Mouse (Mus musculus): ENCODE measurements at regions not wholly inside any gene's neighbourhood (a gene's known extent, or its start where the extent isn't known, plus 50 kb on each side); places are given as distances from the start of the nearest gene placed in this dataset.

DNA sequence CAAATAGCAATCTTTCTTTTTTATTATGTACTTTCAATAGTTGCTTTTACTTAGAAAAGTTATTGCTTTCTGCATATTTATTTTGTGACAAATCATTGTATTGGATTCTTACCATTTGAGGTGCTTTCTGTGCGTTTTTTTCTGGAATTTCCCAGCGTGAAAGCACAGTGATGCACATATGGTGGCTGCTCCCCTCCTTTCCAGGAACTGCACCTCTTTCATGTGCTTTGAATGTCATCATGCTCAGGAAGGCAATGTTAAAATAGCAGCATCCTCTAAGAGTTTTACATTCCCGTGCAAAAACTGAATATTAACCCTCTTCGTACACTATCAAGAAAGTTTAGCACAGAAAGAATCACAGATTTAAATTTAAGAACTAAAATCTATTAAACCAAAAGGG is 279.8 kb upstream of the Eif4g2 start:
- DNase-seq (ENCODE audit: low spot score), result no peak
- Histone ChIP-seq H3K4me3 (ENCODE audit: low read depth, low read length) (no peak overlapping the region), H3K27me3 (ENCODE audit: control insufficient read depth, insufficient read depth, low read length) (no peaks in the 10 kb centered on the region), H3K4me2 (ENCODE audit: low read depth) (no peak overlapping the region), H3K27ac (ENCODE audit: low read depth, low read length) (no peak overlapping the region), H3K4me1 (ENCODE audit: control insufficient read depth, insufficient read depth, low read length) (no peaks in the 10 kb centered on the region), H3K36me3 (ENCODE audit: control insufficient read depth, insufficient read depth, low read length) (no peaks in the 10 kb centered on the region), H3K9ac (ENCODE audit: low read length) (no peak overlapping the region), H3K9me3 (ENCODE audit: control insufficient read depth, low read length) (no peaks in the 10 kb centered on the region)
- WGBS, result 76% methylated on average over 4 of the region's 4 CpGs
- ATAC-seq (ENCODE audit: insufficient read depth, low FRiP score, low TSS enrichment), result no peak

DNA sequence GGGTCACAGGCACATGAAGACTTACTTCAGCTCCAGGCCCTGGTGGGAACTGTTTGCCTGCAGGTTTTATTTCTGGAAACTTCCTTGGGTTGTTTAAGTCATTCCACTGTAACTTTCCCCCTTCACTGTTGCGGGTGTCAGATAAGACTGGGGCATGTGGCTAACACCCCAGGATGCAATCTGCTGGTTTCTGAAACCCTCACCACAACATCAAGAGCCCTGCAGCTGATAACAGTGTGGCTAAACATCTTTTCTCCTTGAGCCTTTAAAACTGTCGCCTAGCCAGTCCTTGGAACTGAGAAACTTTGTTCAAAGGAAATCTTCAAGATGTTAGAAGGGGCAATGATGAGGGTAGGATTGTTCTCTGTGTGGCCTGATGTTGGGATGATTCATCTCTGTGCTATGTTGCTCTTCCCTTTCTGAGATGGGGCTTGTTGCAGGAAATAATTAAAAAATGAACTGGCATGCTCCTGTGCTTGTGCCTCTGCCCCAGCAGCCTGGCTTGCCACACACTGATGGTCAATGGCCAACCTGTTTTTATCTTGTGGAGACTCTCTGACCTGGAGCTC is 272.3 kb upstream of the Eif4g2 start:
- no peak for DNase-seq (ENCODE audit: low spot score)
- Histone ChIP-seq H3K36me3 (ENCODE audit: control insufficient read depth, insufficient read depth, low read length) (no peaks in the 10 kb centered on the region), H3K27ac (ENCODE audit: low read depth, low read length) (no peak overlapping the region), H3K4me3 (ENCODE audit: low read depth, low read length) (no peak overlapping the region), H3K4me2 (ENCODE audit: low read depth) (no peak overlapping the region), H3K4me1 (ENCODE audit: control insufficient read depth, insufficient read depth, low read length) (no peaks in the 10 kb centered on the region), H3K9ac (ENCODE audit: low read length) (no peak overlapping the region), H3K27me3 (ENCODE audit: control insufficient read depth, insufficient read depth, low read length) (no peaks in the 10 kb centered on the region), H3K9me3 (ENCODE audit: control insufficient read depth, low read length) (no peaks in the 10 kb centered on the region)
- WGBS, result 81% methylated on average over 2 of the region's 2 CpGs
- no peak for ATAC-seq (ENCODE audit: insufficient read depth, low FRiP score, low TSS enrichment)

DNA sequence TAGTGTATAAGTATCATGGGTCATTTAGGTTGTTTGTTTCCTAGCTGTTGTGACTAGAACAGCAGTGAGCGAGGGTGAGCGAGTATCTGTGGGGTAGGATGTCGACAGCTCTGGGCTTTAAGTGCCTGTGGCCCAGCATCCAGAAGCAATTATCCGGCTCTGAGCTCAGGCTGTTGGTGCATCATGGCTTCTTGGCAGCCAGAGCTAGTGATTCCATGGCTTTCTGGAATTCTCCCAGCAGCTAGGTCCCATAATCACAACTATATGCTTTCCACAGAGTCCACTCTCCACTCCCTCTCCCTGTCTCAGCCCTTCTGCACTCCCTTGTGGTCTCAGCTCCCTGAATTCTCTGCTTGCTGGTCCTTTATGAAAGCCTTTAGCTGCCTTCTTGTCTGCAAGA is 271.2 kb upstream of the Eif4g2 start:
- DNase-seq (ENCODE audit: low spot score) (no peak), ATAC-seq (ENCODE audit: insufficient read depth, low FRiP score, low TSS enrichment) (no peak)
- Histone ChIP-seq H3K36me3 (ENCODE audit: control insufficient read depth, insufficient read depth, low read length) (no peaks in the 10 kb centered on the region), H3K27ac (ENCODE audit: low read depth, low read length) (no peak overlapping the region), H3K27me3 (ENCODE audit: control insufficient read depth, insufficient read depth, low read length) (no peaks in the 10 kb centered on the region), H3K4me3 (ENCODE audit: low read depth, low read length) (no peak overlapping the region), H3K4me2 (ENCODE audit: low read depth) (no peak overlapping the region), H3K9me3 (ENCODE audit: control insufficient read depth, low read length) (no peaks in the 10 kb centered on the region), H3K4me1 (ENCODE audit: control insufficient read depth, insufficient read depth, low read length) (no peaks in the 10 kb centered on the region), H3K9ac (ENCODE audit: low read length) (no peak overlapping the region)
- 94% methylated on average over 4 of the region's 4 CpGs for WGBS

DNA sequence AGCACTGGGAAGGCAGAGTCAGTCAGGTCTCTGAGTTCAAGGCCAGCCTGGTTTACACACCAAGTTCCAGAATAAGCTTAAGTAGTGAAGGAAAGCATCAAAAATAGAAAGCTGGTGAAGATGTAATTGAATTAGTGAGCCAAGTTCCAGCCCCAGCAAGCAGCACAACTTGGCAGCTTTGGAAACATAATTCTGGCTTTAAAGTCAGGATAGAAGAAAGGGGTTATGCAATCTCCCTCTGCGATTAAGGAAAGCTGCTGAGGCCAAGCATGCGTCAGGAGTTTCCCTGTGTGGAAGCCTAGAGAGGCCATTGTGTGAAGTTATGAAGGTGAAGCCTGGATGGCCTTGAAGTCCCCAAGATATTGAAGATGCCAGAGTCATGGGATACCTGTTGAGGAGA is 269.3 kb upstream of the Eif4g2 start:
- Histone ChIP-seq H3K9ac (ENCODE audit: low read length) (no peak overlapping the region), H3K36me3 (ENCODE audit: control insufficient read depth, insufficient read depth, low read length) (no peaks in the 10 kb centered on the region), H3K9me3 (ENCODE audit: control insufficient read depth, low read length) (no peaks in the 10 kb centered on the region), H3K4me3 (ENCODE audit: low read depth, low read length) (no peak overlapping the region), H3K4me2 (ENCODE audit: low read depth) (no peak overlapping the region), H3K27me3 (ENCODE audit: control insufficient read depth, insufficient read depth, low read length) (no peaks in the 10 kb centered on the region), H3K4me1 (ENCODE audit: control insufficient read depth, insufficient read depth, low read length) (no peaks in the 10 kb centered on the region), H3K27ac (ENCODE audit: low read depth, low read length) (no peak overlapping the region)
- WGBS, result 86% methylated on average over 2 of the region's 2 CpGs
- DNase-seq (ENCODE audit: low spot score) (no peak), ATAC-seq (ENCODE audit: insufficient read depth, low FRiP score, low TSS enrichment) (no peak)

DNA sequence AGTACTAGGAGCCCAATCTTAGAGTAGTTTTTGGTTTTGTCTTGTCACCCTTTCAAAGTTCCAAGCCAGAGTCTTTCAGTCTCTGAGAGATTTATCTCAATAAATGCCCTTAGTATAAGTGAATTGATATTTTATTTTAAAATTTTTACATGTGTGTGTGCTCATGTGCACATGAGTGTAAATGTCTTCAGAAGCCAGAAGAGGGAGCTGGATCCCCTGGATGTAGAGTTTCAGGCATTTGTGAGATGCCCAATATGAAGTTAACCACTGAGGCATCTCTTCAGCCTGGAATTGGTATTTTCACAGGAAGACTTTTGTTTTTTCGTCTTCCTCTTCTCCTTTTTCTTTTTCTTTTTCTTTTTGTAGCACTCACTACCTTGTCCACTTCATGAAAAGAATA is 262.3 kb upstream of the Eif4g2 start:
- Histone ChIP-seq H3K9me3 (ENCODE audit: control insufficient read depth, low read length) (no peaks in the 10 kb centered on the region), H3K27ac (ENCODE audit: low read depth, low read length) (no peak overlapping the region), H3K4me2 (ENCODE audit: low read depth) (no peak overlapping the region), H3K4me3 (ENCODE audit: low read depth, low read length) (no peak overlapping the region), H3K9ac (ENCODE audit: low read length) (no peak overlapping the region), H3K4me1 (ENCODE audit: control insufficient read depth, insufficient read depth, low read length) (no peaks in the 10 kb centered on the region), H3K36me3 (ENCODE audit: control insufficient read depth, insufficient read depth, low read length) (no peaks in the 10 kb centered on the region), H3K27me3 (ENCODE audit: control insufficient read depth, insufficient read depth, low read length) (no peaks in the 10 kb centered on the region)
- 69% methylated on average over 1 of the region's 1 CpGs for WGBS
- DNase-seq (ENCODE audit: low spot score) (no peak), ATAC-seq (ENCODE audit: insufficient read depth, low FRiP score, low TSS enrichment) (no peak)

DNA sequence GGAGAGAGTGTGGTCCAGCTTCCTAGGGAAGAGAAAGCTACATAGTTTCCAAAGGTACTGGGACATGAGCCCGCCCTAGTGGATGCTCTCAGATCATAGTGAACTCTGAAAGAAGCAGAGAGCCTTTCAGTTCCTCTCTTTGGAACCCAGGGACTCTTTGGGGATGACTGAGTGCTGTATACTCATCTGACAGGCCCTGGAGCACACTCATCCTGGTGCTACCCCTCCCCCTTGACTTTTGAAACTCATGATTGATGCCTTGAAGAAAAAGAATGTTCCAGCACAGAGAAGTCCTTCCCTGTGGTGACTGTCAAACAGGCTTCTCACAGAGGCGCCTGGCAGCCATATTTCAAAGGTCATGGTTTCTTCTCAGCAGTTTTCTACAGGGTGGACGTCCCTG is 254.2 kb upstream of the Eif4g2 start:
- Histone ChIP-seq H3K27me3 (ENCODE audit: control insufficient read depth, insufficient read depth, low read length) (no peaks in the 10 kb centered on the region), H3K27ac (ENCODE audit: low read depth, low read length) (no peak overlapping the region), H3K9ac (ENCODE audit: low read length) (no peak overlapping the region), H3K4me1 (ENCODE audit: control insufficient read depth, insufficient read depth, low read length) (no peaks in the 10 kb centered on the region), H3K4me2 (ENCODE audit: low read depth) (no peak overlapping the region), H3K9me3 (ENCODE audit: control insufficient read depth, low read length) (no peaks in the 10 kb centered on the region), H3K4me3 (ENCODE audit: low read depth, low read length) (no peak overlapping the region), H3K36me3 (ENCODE audit: control insufficient read depth, insufficient read depth, low read length) (no peaks in the 10 kb centered on the region)
- DNase-seq (ENCODE audit: low spot score) (no peak), ATAC-seq (ENCODE audit: insufficient read depth, low FRiP score, low TSS enrichment) (no peak)
- 59% methylated on average over 3 of the region's 3 CpGs for WGBS

DNA sequence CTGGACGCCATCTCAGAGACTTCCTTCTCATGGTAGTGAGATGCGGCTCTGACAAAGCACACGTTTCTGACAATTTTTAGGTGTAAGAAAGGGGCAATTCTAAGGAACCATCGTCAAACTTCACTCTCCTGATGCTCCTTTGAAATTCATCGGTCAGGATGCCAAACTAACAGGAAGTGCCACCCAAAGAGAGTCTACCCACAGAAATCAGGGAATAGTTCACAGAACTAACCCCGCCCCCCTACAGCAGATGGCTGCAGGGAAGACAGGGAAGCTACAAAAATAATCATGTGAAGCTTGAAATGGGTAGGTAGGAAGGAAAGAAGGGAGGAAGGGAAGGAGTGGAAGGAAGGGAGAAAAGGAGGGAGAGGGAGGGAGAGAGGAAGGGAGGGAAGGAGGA is 240.1 kb upstream of the Eif4g2 start:
- DNase-seq (ENCODE audit: low spot score), result no peak
- 77% methylated on average over 6 of the region's 6 CpGs for WGBS
- Histone ChIP-seq H3K27ac (ENCODE audit: low read depth, low read length) (no peak overlapping the region), H3K4me2 (ENCODE audit: low read depth) (no peak overlapping the region), H3K9me3 (ENCODE audit: control insufficient read depth, low read length) (no peaks in the 10 kb centered on the region), H3K9ac (ENCODE audit: low read length) (no peak overlapping the region), H3K27me3 (ENCODE audit: control insufficient read depth, insufficient read depth, low read length) (no peaks in the 10 kb centered on the region), H3K4me1 (ENCODE audit: control insufficient read depth, insufficient read depth, low read length) (no peaks in the 10 kb centered on the region), H3K4me3 (ENCODE audit: low read depth, low read length) (no peak overlapping the region), H3K36me3 (ENCODE audit: control insufficient read depth, insufficient read depth, low read length) (no peaks in the 10 kb centered on the region)
- no peak for ATAC-seq (ENCODE audit: insufficient read depth, low FRiP score, low TSS enrichment)

DNA sequence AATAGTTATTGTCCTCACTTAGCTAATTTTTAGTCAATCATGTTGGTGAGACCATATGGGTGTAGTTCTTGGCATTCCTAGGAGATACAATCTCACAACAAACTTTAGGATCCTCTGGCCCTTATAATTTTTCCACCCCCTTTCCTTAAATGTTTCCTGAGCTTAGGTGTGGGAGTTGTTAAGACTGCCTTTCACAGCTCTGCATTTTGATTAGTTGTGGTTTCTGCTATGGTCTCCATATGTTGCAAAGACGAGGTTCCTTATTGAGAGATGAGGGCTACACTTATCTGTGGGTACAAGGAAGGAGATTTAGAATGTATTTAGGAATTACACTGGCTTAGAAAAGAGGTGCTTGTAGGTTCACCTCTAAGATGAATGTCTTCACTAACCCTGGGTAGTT is 237.1 kb upstream of the Eif4g2 start:
- Histone ChIP-seq H3K4me2 (ENCODE audit: low read depth) (no peak overlapping the region), H3K4me1 (ENCODE audit: control insufficient read depth, insufficient read depth, low read length) (no peaks in the 10 kb centered on the region), H3K27ac (ENCODE audit: low read depth, low read length) (no peak overlapping the region), H3K9me3 (ENCODE audit: control insufficient read depth, low read length) (no peaks in the 10 kb centered on the region), H3K36me3 (ENCODE audit: control insufficient read depth, insufficient read depth, low read length) (no peaks in the 10 kb centered on the region), H3K9ac (ENCODE audit: low read length) (no peak overlapping the region), H3K4me3 (ENCODE audit: low read depth, low read length) (no peak overlapping the region), H3K27me3 (ENCODE audit: control insufficient read depth, insufficient read depth, low read length) (no peaks in the 10 kb centered on the region)
- ATAC-seq (ENCODE audit: insufficient read depth, low FRiP score, low TSS enrichment) (no peak), DNase-seq (ENCODE audit: low spot score) (no peak)
- WGBS, result 88% methylated on average over 1 of the region's 1 CpGs

DNA sequence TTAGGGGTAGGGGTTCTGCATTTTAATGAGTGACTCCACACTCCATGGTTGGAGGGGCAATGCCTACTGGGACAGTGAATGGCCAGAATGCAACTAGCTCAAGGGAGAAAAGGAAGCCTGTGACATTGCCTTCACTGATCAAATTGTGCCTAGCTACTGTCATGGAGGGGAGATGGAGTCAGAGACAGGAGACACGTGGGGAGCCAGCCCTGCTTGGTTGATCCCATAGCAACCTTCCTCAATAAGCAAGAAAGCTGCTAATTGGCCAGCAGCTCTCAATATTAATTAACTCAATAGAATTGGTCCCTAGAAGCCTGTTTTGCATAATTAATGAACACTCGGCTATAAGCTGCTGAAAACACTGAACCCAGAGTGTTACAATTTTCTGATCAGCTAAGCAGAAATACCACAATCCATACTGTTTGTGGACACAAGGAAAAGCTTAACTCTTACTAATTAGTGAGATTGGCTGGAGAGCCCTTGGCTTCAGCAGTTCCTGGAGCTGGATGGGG is 233.7 kb upstream of the Eif4g2 start:
- no peaks in the 10 kb centered on the region for H3K9me3 ChIP-seq (ENCODE audit: control insufficient read depth, low read length)
- H3K27ac ChIP-seq (ENCODE audit: low read depth, low read length), result no peak overlapping the region
- no peak overlapping the region for H3K4me3 ChIP-seq (ENCODE audit: low read depth, low read length)
- H3K36me3 ChIP-seq (ENCODE audit: control insufficient read depth, insufficient read depth, low read length), result no peaks in the 10 kb centered on the region
- no peak for DNase-seq (ENCODE audit: low spot score)
- H3K4me2 ChIP-seq (ENCODE audit: low read depth), result no peak overlapping the region
- H3K9ac ChIP-seq (ENCODE audit: low read length), result no peak overlapping the region
- WGBS, result 76% methylated on average over 2 of the region's 2 CpGs
- ATAC-seq (ENCODE audit: insufficient read depth, low FRiP score, low TSS enrichment), result no peak
- H3K4me1 ChIP-seq (ENCODE audit: control insufficient read depth, insufficient read depth, low read length), result no peaks in the 10 kb centered on the region
- no peaks in the 10 kb centered on the region for H3K27me3 ChIP-seq (ENCODE audit: control insufficient read depth, insufficient read depth, low read length)

All from neural tube, embryonic 11.5 days (tissue).